Mouse (Mus musculus) mature B cell (primary cell): ENCODE data around the gene Btbd35f29.
"Not testable (repeated sequence)": the region's sequence is repeated elsewhere in the genome, so short reads cannot be mapped to it uniquely, and the experiment has no call there.

Source experiments
- in situ Hi-C: fragments of 300-500 bp; cut with MboI; formaldehyde crosslinking; loops from 2 replicates; pipeline ENCODE4 v1.14.3; 2019

Gene Btbd35f29

DNA sequence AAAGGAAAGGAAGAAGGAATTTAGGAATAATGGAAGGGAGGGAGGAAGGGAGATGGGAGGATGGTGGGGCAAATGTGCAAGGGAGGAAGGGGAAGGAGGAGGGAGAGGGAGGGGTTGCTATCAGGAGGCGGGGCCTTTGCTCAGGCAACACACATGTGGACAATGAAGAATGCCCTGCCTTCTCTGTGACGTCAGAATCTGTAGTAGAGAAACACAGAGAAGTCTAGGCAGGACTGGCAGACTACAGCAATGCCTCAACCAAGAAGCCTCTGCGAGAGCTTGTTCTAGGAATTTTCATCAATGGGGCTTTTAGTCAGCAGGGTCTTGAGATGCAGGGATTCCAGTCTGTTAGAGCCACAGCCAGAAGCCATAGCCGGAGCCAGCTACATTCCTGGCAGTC is at the start of gene Btbd35f29:
Gene Btbd35f29 (plus strand): TSS at position 301 of the 400 bp plus-strand sequence.
- in situ Hi-C loops = not testable (repeated sequence)

DNA sequence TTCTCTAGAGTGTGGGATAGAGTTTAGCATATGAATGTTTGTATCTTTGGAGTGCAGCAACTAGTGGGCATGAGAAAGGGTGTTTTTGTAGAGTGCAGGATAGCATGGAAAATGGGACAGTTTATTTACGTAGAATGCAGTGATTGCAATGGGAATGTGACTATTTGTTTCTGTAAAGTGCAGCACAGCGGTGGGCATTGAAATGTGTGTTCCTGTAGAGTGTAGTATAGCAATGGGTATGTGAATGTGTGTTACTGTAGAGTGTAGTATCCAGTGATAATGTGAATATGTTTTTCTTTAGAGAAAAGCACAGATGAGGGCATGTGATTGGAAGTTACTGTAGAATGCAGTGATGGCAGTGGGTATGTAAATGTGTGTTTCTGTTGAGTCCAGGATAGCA is 23.9 kb downstream of the Btbd35f29 start:
- in situ Hi-C loops = not testable (repeated sequence)

DNA sequence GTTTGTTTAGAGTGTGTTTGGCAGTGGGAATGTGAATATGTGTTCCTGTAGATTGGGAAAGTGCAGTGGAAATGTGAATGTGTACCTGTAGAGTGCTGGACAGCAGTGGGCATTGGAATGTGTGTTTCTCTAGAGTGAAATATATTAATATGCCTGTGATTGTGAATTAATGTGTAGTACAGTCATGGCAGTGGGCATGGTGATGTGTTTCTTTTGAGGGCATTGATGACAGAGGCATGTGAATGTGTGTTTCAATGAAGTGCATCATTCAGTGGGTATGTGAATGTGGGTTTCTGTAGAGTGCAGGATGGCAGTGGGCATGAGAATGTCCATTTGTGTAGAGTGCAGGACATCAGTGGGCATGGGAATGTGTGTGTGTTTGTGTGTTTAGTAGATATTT is 27.7 kb downstream of the Btbd35f29 start:
- in situ Hi-C loops = not testable (repeated sequence)

DNA sequence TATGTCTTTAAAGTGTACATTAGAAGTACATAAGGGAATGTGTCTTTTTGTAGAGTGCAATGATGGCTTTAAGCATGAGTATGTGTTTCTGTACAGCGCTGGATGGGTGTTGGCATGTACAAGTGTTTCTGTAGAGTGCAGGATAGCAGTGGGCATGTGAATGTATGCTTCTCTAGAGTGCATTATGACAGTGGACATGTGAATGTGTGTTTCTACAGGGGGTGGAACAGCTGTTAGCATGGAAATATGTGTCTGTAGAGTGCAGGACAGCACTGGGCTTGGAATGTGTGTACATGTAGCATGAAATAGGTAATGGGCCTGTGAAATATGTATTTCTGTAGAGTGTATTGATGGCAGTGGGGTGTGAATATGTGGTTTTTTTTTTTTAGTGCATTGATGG is 28.4 kb downstream of the Btbd35f29 start:
- in situ Hi-C loops = not testable (repeated sequence)

DNA sequence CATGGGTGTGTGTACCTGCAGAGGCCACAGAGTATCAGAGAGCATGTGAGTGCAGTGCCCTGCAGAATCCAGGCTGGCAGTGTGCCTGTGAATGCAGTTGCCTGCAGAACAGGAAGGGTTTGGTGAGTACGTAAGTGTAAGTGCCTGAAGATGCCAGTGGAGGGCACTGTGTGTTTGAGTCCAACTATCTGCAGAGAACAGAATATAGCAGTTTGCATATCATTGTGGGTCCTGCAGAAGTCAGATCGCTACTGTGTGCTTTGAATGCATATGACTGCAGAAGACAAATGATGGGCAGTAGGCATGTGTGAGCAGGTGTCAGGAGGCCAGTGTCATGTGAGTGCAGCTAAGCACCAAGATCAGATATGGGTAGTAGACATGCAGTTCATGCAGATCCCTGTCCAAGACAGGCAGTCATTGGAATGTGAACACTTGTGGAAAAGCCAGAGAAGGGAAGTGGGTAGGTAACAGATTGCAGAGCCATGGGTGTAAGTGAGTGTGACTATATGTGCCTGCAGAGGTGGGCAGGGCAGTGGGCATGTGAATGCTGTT is 41.1 kb downstream of the Btbd35f29 start:
- in situ Hi-C loops = not testable (repeated sequence)

DNA sequence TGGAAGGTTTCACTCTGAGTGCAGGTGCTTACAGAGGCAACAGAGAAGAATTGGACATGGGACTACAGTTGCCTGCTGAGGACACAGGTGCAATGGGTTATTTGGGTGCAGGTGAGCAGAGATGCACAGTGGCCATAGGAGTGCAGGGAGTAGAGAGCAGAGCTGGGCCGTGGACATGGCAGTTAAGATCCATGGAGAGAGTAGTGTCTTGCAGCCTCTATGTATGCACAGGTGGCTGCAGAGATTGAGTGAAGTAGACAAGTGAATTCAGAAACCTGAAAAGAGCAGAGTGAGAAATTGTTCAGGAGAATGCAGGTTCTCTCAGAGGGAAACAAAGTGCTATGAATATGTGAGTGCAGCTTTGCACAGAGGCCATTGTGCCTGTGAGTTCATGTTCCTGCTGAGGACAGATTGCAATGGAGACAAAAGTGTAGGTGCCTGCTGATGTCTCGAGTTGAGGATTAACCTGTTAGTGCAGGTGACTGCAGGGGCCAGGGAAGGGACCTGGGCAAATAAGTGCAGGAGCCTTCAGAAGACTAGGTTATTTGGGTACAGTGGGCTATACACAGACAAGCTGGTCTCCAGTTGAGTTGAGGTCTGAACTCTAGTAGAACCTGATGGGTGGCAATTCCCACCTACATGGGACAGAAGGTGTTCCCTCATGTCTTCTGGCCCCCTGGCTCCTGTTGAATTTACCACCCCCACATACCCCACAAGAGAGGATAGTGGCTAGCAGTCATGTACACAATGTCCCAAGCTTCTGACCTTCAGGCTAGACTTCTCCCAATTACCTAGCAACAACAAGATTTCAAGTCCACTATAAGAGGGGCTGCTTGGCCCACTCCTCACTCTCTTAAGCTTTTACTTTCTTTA is 42.2 kb downstream of the Btbd35f29 start:
- in situ Hi-C loops = not testable (repeated sequence)

DNA sequence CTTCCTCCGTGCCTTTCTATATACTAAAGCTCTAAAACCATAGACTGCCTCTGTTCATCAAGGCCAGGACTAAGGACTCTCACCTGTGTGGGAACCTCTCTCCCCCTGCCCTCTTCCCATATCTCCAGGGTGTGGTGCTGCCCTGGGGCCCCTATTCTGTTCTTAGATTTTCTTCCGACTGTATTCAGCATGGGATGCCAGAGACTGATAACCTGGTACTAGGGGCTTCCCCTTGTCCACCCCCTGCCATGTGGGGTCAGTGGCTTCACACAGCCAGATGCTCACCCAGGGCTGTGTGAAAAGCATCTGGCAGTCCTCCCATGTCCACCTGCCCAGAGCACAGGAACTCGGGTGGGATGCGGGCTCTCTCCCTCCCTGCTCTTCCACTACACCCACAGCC is 43.1 kb downstream of the Btbd35f29 start:
- in situ Hi-C loops = not testable (repeated sequence)

DNA sequence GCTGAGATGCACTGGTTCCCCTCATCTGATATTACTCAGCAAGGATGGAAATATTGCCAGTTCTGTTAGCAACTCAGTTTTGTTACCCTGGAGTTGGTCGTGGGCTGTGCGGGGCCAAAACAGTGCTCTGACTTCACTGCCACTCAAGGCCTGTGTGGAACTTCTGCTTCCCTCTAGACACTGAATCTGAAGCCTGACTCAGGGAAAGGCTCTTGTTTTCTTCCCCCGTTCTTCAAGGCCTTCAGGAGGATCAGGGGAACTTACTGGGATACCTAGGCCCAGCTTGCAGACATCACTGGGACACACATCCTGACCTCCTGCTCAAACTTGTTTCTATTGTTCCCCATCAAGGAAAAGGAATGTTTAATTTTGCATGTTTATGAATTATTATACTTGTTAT is 45.2 kb downstream of the Btbd35f29 start:
- in situ Hi-C loops = not testable (repeated sequence)

DNA sequence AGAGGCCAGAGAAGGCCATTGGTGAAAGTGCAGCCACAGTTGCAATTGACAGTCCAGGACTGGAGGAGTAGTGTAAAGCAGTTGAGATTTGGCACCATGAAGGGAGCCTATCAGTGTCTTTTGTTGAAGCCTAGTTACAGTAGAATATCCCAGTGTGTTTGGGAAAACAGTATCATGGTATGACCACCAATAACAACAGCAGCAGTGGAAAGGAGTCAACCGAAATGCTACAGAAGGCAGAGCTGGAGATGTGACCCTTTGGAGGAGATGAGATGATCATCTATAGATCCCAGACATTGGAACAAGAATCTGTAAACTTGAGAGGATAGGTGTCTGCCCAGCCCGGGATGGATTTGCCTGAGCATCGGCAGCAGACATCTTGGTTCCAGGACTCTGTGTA is 47.7 kb downstream of the Btbd35f29 start:
- in situ Hi-C loops = not testable (repeated sequence)
